Mouse (Mus musculus) erythroblast, embryonic 14.5 days (primary cell): ENCODE measurements around the gene Apobec4.

Source experiments
- GATA1 ChIP-seq: IDR thresholded peaks from 2 replicates; pipeline ENCODE4 v1.6.1; 2012; ENCODE audit warnings: low read length, inconsistent platforms, mixed read lengths
- TAL1 ChIP-seq: IDR thresholded peaks from 3 replicates; pipeline ENCODE4 v1.6.1; 2012; ENCODE audit warnings: low read length, inconsistent platforms, mixed read lengths

GRCm38 (mm10) chr1:152746426-152746825, 3.9 kb upstream of the Apobec4 start:
- TF ChIP-seq TAL1 (no peak), GATA1 (no peak)
